Mouse (Mus musculus): ENCODE data around the gene Terb2.

The Terb2 gene

GRCm38 (mm10) chr2:122233341-122233740 is 47.3 kb downstream of the Terb2 start:
- peak; percentile 41 for DNase-seq (ENCODE audit: low spot score)

GRCm38 (mm10) chr2:122233759-122234557 is 47.9 kb downstream of the Terb2 start:
- peak; percentile 73 for DNase-seq (ENCODE audit: low spot score)

GRCm38 (mm10) chr2:122234611-122235288 is 48.7 kb downstream of the Terb2 start, which contains the start of gene Sord:
Gene Sord (plus strand): TSS chr2:122234749.
- DNase-seq (ENCODE audit: low spot score): peak; percentile 78

GRCm38 (mm10) chr2:122235425-122235824 is 49.4 kb downstream of the Terb2 start:
- DNase-seq (ENCODE audit: low spot score): no peak

- DNase-seq (ENCODE audit: low spot score): no peak
Measured at GRCm38 (mm10) chr2:122236321-122236720, 50.2 kb downstream of the Terb2 start.

GRCm38 (mm10) chr2:122237891-122238470 is 51.9 kb downstream of the Terb2 start:
- peak; percentile 16 for DNase-seq (ENCODE audit: low spot score)

GRCm38 (mm10) chr2:122240735-122241134 is 54.7 kb downstream of the Terb2 start:
- no peak for DNase-seq (ENCODE audit: low spot score)

- no peak for DNase-seq (ENCODE audit: low spot score)
Measured at GRCm38 (mm10) chr2:122241226-122241625, 55.2 kb downstream of the Terb2 start.

GRCm38 (mm10) chr2:122241935-122242334 is 55.9 kb downstream of the Terb2 start:
- no peak for DNase-seq (ENCODE audit: low spot score)

GRCm38 (mm10) chr2:122243671-122244131 is 57.6 kb downstream of the Terb2 start:
- DNase-seq (ENCODE audit: low spot score): peak; percentile 75

GRCm38 (mm10) chr2:122247786-122248185 is 61.7 kb downstream of the Terb2 start:
- no peak for DNase-seq (ENCODE audit: low spot score)

GRCm38 (mm10) chr2:122255997-122256396 is 69.9 kb downstream of the Terb2 start:
- no peak for DNase-seq (ENCODE audit: low spot score)
